Mouse (Mus musculus) erythroblast, embryonic 14.5 days (primary cell): ENCODE data around the gene Yjefn3.

Source experiments
- GATA1 ChIP-seq: IDR thresholded peaks from 2 replicates; pipeline ENCODE4 v1.6.1; 2012; ENCODE audit warnings: low read length, inconsistent platforms, mixed read lengths
- TAL1 ChIP-seq: IDR thresholded peaks from 3 replicates; pipeline ENCODE4 v1.6.1; 2012; ENCODE audit warnings: low read length, inconsistent platforms, mixed read lengths

DNA sequence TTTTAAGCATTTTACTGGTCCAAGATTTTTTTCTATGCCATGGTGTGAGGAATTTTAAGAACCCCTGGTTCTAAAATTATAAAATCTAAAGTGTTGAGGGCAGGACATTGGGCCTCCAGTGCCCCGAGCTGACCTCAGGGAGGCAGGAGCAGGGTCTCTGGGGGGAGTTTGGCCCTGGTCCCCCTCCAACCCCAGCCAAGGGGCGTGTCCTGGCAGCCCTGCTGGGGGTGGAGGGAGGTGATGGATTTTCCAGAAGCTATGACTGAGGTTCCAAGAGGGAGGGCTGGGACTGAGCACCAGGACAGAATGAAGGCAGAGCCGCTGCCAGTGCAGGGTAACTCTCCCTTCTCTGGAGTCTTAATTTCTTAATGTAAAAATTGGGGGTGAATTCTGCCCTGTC lies 24.5 kb downstream of the Yjefn3 start:
- TF ChIP-seq GATA1 (no peak), TAL1 (no peak)
